Mouse (Mus musculus) c-Kit-positive CD71-negative TER-119-negative erythroid progenitor cells, embryonic 14.5 days (primary cell): ENCODE measurements around the gene Rab3ip.

ENCODE experiments used
- DNase-seq: peaks from one replicate; pipeline ENCODE4 v3.0.0-alpha.2; 2013; ENCODE audit warnings: low read depth

Rab3ip gene

DNA sequence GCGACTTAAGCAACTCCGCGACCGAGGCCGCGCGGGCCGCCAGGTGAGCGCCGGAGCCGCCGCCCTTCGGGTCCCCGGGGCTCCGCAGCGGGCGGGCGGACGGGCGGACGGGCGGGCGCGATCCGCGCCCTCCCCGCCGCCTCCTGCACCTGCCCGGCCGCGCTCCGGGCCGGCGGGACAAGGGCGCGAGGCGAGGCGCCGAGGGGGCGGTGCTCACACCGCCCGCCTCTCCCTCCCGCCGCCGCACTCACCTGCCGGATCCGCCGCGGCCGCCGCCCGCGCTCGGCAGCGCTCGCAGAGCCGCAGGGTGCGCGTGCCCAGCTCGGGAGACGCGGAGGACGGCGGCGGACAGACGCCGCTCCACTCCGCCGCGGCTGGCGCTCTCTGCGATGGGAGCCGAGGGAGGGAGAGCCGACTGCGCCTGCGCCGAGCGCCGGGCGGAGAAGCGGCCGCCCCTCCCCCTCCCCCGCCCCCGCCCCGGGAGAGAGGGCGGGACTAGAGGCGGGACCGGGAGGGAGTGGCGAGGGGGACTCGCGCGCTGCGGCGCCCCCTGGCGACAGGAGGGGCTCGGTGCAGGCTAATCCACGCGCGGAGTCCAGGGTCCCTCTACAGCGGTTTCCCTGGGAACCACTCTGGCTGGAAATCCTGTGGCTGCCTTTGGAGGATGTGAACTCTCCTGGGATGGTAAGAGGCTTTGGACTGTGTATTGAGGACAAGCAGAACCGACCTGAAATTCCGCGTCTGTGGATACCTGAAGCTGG, at the start of gene Rab3ip:
Gene Rab3ip (minus strand): TSS at position 761 of the 761 bp plus-strand sequence.
- DNase-seq, result peak; percentile 70

DNA sequence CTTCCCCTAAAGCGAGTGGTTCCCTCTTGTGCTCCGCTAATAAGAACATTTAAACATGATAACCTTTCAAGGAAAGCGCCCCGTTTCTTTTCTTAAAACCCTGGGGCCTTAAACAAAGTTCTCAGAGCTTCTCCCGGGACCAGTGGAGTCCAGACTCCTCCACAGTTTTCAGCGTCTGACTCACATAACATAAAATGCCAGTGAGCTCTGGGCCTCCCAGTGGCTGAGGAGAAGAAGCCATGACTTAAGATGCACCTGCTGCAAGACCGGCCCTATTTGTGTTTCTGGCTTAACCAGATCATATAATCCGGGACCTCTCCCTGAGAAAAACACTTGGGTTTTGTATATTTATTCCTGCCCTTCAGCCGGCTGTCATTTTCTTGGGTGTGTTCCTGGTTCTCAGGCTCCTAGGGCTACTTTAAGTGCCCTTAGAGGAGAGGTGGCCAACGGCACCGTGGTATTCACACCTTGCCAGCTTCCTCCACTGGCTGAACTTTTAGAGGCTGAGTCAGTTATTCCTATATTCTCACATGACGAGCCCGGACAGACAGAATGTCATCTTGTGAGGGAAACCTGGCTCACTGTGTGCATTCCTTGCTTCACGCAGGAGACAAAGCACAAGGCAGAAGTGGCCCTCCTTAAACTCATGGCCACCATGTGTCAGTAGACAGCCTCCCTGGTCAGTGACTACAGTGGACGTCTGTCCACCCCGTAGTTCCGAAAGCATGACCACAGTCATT, 48.3 kb upstream of the Rab3ip start:
- DNase-seq, result no peak

DNA sequence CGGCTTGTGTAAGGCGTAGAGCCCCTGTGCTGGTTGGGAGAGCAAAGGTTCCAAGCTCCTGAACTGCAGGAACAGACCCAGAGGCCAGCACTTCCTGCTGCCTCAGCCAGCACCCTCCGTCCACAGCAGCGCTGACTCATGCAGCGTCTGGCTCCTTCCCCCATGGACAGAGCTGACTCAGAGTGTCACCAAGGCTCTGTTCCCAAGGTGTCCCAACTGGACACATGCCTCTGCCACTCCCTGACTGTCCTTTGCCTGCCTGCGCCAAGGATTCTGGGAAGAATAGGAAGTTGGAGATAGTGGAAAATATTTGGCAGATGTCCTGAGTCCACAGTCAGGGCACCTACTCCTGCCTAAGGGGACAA, 45.6 kb upstream of the Rab3ip start:
- DNase-seq, result peak; percentile 10

DNA sequence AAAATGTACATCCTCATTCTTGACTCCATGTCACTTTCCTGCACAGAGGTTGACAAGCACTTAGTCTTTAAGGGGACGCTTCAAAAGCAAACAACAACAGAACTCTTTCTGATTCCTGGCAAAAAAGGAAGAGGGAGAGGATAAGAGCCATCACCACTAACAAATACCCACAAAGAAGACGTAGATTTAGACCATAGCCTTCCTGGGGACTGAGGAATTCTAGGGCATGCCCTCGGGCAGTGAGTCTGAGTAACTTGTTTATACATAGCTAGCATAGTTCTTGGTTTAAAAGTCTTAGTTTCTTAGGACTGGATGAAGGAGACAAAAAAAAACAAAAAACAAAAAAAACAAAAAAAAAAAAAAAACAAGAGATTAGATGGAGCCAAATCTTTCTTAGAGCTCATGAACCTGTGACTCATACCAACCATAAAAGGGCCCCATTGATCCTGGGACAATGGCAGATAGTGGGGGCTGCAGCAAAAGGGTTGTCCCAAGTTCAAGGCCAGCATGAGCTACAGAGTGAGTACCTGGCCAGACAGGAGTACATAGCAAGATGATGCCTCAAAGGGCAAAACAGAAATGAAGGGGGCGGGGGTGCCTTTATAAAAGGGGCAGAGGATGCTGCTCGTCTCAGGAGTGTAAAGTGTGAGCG, 45.1 kb upstream of the Rab3ip start:
- DNase-seq, result no peak

DNA sequence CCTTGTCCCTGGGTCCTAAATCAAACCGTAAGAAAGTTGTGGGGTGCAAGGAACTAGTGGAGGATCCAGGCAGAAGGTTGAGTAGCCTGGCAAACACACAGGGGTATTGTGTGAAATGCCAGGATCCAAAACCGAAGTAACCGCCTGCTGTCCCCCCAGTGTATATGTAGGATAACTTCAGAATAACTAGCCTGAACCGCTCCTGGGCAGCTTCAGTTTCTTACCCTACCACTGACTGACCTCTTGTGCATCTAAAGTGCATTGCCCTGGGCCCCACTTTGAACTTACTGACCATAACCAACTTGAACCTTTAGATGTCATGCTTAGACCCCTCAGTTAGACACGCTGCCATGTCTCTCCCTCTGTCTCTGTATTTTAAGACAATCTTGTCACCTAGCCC, 44.6 kb upstream of the Rab3ip start:
- no peak for DNase-seq

DNA sequence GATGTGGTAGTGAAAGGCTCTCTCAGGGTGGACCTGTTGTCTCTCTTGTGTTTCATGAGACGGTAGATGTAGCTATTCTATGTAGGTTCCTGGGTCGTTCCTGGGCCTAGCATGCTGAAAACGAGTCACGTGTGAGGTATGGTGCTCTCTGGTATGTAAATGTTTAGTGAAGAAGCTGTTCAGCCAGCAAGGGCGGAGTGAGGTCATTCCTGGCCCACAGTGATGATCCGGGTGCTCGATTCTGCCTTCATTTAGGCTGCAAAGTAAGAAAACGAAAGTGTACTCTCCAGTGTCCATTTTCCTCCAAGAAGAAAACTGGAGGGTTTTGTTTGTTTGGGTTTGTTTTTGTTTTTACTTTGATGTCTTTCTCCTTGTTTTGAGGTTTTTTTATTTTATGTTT, 43.4 kb upstream of the Rab3ip start:
- no peak for DNase-seq

DNA sequence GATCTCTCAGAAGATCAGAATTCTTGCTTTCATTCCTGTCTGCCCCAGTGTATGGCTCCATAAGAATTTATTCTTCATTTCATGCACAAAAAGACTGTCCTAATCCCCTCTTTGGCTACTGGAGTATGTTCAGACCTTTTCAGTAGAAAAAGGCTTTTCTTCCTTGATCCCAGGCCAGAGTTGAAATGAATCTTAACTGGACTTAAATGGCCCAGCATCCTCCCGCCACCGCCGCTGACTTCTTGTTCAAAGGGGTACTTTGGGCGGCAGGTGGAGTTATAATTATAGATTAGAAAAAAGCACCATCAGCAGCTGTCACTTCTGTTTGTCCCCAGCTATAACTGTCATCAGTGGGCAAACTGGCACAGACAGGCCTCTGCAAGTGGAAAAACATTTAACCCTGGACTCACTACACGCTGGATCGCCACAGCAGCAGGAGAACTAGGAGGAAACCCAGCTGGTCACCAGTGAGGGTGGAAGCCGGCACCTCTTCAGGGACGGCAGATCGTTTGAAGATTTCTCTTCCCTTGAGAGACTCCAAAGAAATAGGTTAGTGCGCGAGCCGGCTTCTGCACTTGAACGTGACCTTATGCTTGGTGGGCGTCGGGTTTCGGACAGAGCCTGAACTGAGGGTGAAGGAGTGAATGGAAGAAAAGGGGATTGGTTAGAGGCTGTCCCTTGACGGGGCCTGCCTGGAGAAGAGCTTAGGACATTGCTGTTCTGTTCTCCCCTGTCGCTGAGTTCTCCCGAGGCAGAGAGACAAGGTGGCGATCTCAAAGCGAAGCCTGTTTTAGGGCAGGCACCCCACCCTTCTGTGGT, 35.9 kb upstream of the Rab3ip start, which contains the start of gene Best3:
Gene Best3 (plus strand): TSS at position 51 of the 819 bp plus-strand sequence.
- DNase-seq, result no peak

- DNase-seq, result no peak
Observed at GRCm38 (mm10) chr10:116984836-116985235, 34.3 kb upstream of the Rab3ip start.

- DNase-seq, result no peak
Observed at GRCm38 (mm10) chr10:116982526-116982925, 32.0 kb upstream of the Rab3ip start.

DNA sequence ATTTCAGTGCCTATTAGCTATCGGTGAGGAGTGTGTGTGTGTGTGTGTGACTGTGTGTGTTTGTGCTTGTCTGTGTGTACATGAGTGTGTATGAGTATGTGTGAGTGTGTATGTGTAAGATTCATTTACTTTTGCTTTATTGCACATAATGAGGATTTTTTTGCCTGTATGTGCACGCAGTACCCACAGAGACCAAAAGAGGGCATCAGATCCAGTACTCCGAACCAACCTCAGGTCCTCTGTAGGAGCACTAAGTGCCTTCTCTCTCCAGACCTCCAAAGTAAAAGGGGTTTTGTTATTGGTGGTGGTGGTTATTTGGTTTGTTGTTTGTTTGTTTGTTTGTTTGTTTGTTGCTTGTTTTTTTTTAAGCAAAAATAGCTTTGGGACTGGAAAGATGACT, 30.3 kb upstream of the Rab3ip start:
- peak; percentile 31 for DNase-seq

DNA sequence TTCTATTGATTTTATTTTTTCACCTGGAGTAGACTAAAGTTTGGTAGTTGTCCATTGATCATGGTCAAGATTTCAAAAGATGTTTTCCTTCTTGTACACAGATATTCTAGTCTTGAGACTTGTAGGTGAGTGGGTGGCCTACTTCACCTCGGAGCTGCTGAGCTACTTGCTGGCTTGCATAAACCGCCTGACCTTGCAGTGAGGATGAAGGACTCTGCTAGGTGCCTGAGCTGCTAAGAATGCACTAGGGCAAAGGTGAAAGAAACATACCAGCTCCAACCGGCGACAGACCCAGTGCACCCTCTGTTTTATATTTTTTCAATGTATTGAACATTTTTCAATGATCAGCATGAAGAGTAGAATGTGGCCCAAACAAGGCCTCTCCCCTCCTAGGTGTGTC, 29.7 kb upstream of the Rab3ip start:
- DNase-seq, result no peak

- no peak for DNase-seq
Observed at GRCm38 (mm10) chr10:116978841-116979240, 28.3 kb upstream of the Rab3ip start.

GRCm38 (mm10) chr10:116977858-116978257, 27.3 kb upstream of the Rab3ip start:
- no peak for DNase-seq

- DNase-seq, result no peak
Observed at GRCm38 (mm10) chr10:116977455-116977854, 26.9 kb upstream of the Rab3ip start.

GRCm38 (mm10) chr10:116972509-116972908, 21.9 kb upstream of the Rab3ip start, which contains the start of gene Gm10271:
Gene Gm10271 (minus strand): TSS chr10:116972609.
- no peak for DNase-seq

GRCm38 (mm10) chr10:116968741-116969140, 18.2 kb upstream of the Rab3ip start:
- DNase-seq, result no peak

GRCm38 (mm10) chr10:116966065-116966464, 15.5 kb upstream of the Rab3ip start:
- DNase-seq, result no peak

DNA sequence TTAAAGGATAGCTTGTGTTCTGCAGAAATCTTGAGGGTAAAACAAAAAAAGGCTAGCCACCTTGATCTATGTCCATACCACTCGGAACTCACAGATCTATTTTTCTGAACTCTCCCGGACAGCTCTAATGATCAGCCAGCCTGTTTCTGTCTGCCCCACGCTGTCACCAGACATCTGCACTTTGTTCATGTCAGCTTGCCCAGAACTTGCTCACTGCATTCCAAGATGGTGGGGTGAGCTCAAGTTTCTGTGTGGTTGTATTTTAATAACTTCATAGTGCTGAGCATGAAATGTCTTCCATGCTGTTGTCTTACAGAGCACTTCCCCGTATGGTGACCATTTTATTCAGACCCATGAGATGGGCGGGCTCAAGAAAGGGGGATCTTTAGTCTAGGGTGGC, 14.7 kb upstream of the Rab3ip start:
- no peak for DNase-seq

GRCm38 (mm10) chr10:116964571-116964970, 14.0 kb upstream of the Rab3ip start:
- no peak for DNase-seq

DNA sequence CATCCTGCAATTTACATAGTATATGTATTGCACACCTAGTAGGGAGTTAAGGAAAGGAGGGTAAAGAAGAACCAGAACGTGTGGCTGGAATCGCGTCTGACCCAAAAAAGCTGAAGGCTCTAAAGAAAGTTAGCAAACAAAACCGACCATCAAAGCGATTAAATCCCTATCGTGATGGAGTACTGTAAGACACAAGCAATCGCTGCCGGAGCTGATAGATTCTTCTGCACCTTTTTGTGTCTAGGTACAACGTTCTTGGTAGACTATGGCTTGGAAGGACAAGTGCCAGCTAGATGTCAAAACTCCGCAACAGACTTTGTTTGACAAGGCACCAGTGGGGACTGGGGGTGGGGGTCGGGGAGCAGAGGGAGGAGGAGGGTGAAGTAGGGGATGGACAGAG, 13.5 kb upstream of the Rab3ip start:
- no peak for DNase-seq

- no peak for DNase-seq
Observed at GRCm38 (mm10) chr10:116962803-116963202, 12.2 kb upstream of the Rab3ip start.

DNA sequence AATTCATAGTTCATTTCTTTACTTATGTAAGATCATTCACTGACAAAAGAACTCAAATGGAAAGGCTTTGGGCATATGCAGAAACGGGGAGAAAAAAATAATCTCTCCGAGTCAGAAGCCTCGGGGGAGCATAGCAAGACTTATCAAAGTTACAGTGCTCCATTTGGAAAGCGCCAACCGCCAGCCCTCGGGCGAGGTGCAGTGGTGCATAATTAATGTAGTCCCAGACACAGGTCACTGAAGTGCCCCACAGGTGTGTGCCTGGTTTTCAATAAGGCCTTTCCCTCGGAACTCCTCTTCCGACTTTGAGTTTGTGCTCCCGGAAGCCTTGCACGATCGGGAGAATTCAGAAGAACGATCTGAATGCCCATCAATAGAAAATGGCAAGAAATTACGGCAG, 11.6 kb upstream of the Rab3ip start:
- DNase-seq, result no peak
